In genomic region chr9:84084686-84085085, GRCm38 (mm10) we compare ENCODE assay signal across 25 mouse cellular contexts.
A peak's percentile ranks its signal among the peaks of the same experiment; 100 is the strongest.
DNase-seq lines count a peak whose midpoint lies in the region; ATAC-seq and TF ChIP-seq lines count a peak whose summit lies in the region.
"Had no signal": no experiment of that assay in that cellular context is flagged by ENCODE, and none has a peak within 500 bp of the region (broad histone marks: within the 10 kb centered on the region; RNA-seq: fewer than 3 reads in every experiment).

No protein-coding gene starts in this region.

- H3K27me3 ChIP-seq in forebrain, embryonic 13.5 days: no peaks in the 10 kb centered on the region
- H3K27me3 ChIP-seq in forebrain, embryonic 12.5 days: no peaks in the 10 kb centered on the region
- H3K27me3 ChIP-seq in heart, postnatal 0 days (ENCODE audit: control insufficient read depth, insufficient read depth, low read length): no peaks in the 10 kb centered on the region
- no peaks in the 10 kb centered on the region for H3K27me3 ChIP-seq in heart, embryonic 12.5 days (replicated peaks)
- H3K27me3 ChIP-seq in hindbrain, embryonic 13.5 days: no peaks in the 10 kb centered on the region
- H3K27me3 ChIP-seq: embryonic facial prominence, embryonic 13.5 days; heart, embryonic 13.5 days; hindbrain, embryonic 12.5 days; limb, embryonic 15.5 days; midbrain, embryonic 15.5 days; neural tube, embryonic 13.5 days had no signal

- H3K4me2 ChIP-seq in forebrain, embryonic 13.5 days: no peak overlapping the region
- no peak overlapping the region for H3K4me2 ChIP-seq in forebrain, embryonic 12.5 days
- H3K4me2 ChIP-seq in heart, postnatal 0 days (ENCODE audit: low read depth, low read length): no peak overlapping the region
- H3K4me2 ChIP-seq in heart, embryonic 12.5 days: no peak overlapping the region
- no peak overlapping the region for H3K4me2 ChIP-seq in hindbrain, embryonic 13.5 days
- H3K4me2 ChIP-seq: embryonic facial prominence, embryonic 13.5 days; heart, embryonic 13.5 days; hindbrain, embryonic 12.5 days; limb, embryonic 15.5 days; midbrain, embryonic 15.5 days; neural tube, embryonic 13.5 days had no signal

- no peak for TF ChIP-seq CTCF in heart, postnatal 0 days (IDR thresholded peaks at IDR 0.05; ENCODE audit: low read depth)

- 0 out of 2 replicates have a peak, but pooled peaks have one; percentile 48 for ATAC-seq in forebrain, embryonic 13.5 days
- ATAC-seq in forebrain, embryonic 12.5 days (ENCODE audit: low FRiP score): no peak
- ATAC-seq in heart, postnatal 0 days (ENCODE audit: insufficient read depth, low read depth): no peak
- ATAC-seq in heart, embryonic 12.5 days (ENCODE audit: insufficient number of reproducible peaks, low FRiP score): no peak
- ATAC-seq in hindbrain, embryonic 13.5 days (ENCODE audit: low FRiP score): no peak
- ATAC-seq: forebrain, embryonic 16.5 days; midbrain, embryonic 15.5 days had no signal

- no peak for DNase-seq in heart, postnatal 0 days (ENCODE audit: low spot score)
- DNase-seq in cerebellum, adult 11-12 months: peak; percentile 55
- peak; percentile 61 for DNase-seq in cerebellum, adult 9-11 months
- DNase-seq in gastrocnemius, postnatal 4 days (ENCODE audit: low spot score in 2 of 2): no peak
- DNase-seq: embryo, embryonic 11 days; gastrocnemius, postnatal 10 days; kidney, adult 11 months; kidney, postnatal 4 days; layer of hippocampus, adult 9-11 months; lung, postnatal 4 days; retina, postnatal 1 day; right cerebral cortex, postnatal 25 days; spleen, adult 18-20 months had no signal

- no peaks in the 10 kb centered on the region for H3K4me1 ChIP-seq in forebrain, embryonic 13.5 days
- H3K4me1 ChIP-seq in forebrain, embryonic 12.5 days: no peaks in the 10 kb centered on the region
- H3K4me1 ChIP-seq in heart, postnatal 0 days (ENCODE audit: control insufficient read depth, insufficient read depth): no peaks in the 10 kb centered on the region
- no peaks in the 10 kb centered on the region for H3K4me1 ChIP-seq in heart, embryonic 12.5 days (replicated peaks)
- no peaks in the 10 kb centered on the region for H3K4me1 ChIP-seq in hindbrain, embryonic 13.5 days (replicated peaks)
- H3K4me1 ChIP-seq: embryonic facial prominence, embryonic 13.5 days; hindbrain, embryonic 12.5 days; limb, embryonic 15.5 days; midbrain, embryonic 15.5 days; neural tube, embryonic 13.5 days had no signal

- no peaks in the 10 kb centered on the region for H3K36me3 ChIP-seq in forebrain, embryonic 13.5 days (ENCODE audit: poor library complexity, severe bottlenecking)
- no peaks in the 10 kb centered on the region for H3K36me3 ChIP-seq in forebrain, embryonic 12.5 days (replicated peaks)
- no peaks in the 10 kb centered on the region for H3K36me3 ChIP-seq in heart, postnatal 0 days (replicated peaks; ENCODE audit: control insufficient read depth, insufficient read depth, low read length)
- H3K36me3 ChIP-seq in heart, embryonic 12.5 days: no peaks in the 10 kb centered on the region
- H3K36me3 ChIP-seq in hindbrain, embryonic 13.5 days: no peaks in the 10 kb centered on the region
- H3K36me3 ChIP-seq: embryonic facial prominence, embryonic 13.5 days; heart, embryonic 13.5 days; hindbrain, embryonic 12.5 days; limb, embryonic 15.5 days; midbrain, embryonic 15.5 days; neural tube, embryonic 13.5 days had no signal

- H3K9me3 ChIP-seq in forebrain, embryonic 13.5 days (replicated peaks): no peaks in the 10 kb centered on the region
- H3K9me3 ChIP-seq in forebrain, embryonic 12.5 days: no peaks in the 10 kb centered on the region
- H3K9me3 ChIP-seq in heart, postnatal 0 days (replicated peaks; ENCODE audit: control insufficient read depth, low read length): no peaks in the 10 kb centered on the region
- 0 out of 2 replicates have a peak, but pooled peaks cover 5% of the 10 kb centered on the region for H3K9me3 ChIP-seq in heart, embryonic 12.5 days (replicated peaks)
- H3K9me3 ChIP-seq in hindbrain, embryonic 13.5 days: no peaks in the 10 kb centered on the region
- H3K9me3 ChIP-seq: embryonic facial prominence, embryonic 13.5 days; heart, embryonic 13.5 days; hindbrain, embryonic 12.5 days; limb, embryonic 15.5 days; midbrain, embryonic 15.5 days; neural tube, embryonic 13.5 days had no signal

- H3K9ac ChIP-seq in forebrain, embryonic 13.5 days: no peak overlapping the region
- H3K9ac ChIP-seq in forebrain, embryonic 12.5 days: no peak overlapping the region
- H3K9ac ChIP-seq in heart, postnatal 0 days (replicated peaks; ENCODE audit: low read depth, low read length): no peak overlapping the region
- H3K9ac ChIP-seq in heart, embryonic 12.5 days: no peak overlapping the region
- H3K9ac ChIP-seq in hindbrain, embryonic 13.5 days: no peak overlapping the region
- H3K9ac ChIP-seq: embryonic facial prominence, embryonic 13.5 days; heart, embryonic 13.5 days; hindbrain, embryonic 12.5 days; limb, embryonic 15.5 days; midbrain, embryonic 15.5 days; neural tube, embryonic 13.5 days had no signal

- WGBS in forebrain, embryonic 13.5 days: 88% methylated on average over 5 of the region's 5 CpGs
- 87% methylated on average over 5 of the region's 5 CpGs for WGBS in forebrain, embryonic 12.5 days
- 73% methylated on average over 5 of the region's 5 CpGs for WGBS in heart, postnatal 0 days
- whole genome bisulfite sequencing in heart, embryonic 12.5 days: 78% methylated on average over 5 of the region's 5 CpGs
- 91% methylated on average over 5 of the region's 5 CpGs for WGBS in hindbrain, embryonic 13.5 days

- no peak for TF ChIP-seq EP300 in heart, postnatal 0 days (IDR thresholded peaks at IDR 0.05; ENCODE audit: low read depth)

- no peak overlapping the region for H3K27ac ChIP-seq in forebrain, embryonic 13.5 days
- H3K27ac ChIP-seq in forebrain, embryonic 12.5 days: no peak overlapping the region
- H3K27ac ChIP-seq in heart, postnatal 0 days (ENCODE audit: low read depth): 0 out of 2 replicates have a peak overlapping the region, but pooled peaks have one; percentile 12
- no peak overlapping the region for H3K27ac ChIP-seq in heart, embryonic 12.5 days (ENCODE audit: poor library complexity, severe bottlenecking)
- no peak overlapping the region for H3K27ac ChIP-seq in hindbrain, embryonic 13.5 days
- H3K27ac ChIP-seq: embryonic facial prominence, embryonic 13.5 days; hindbrain, embryonic 12.5 days; limb, embryonic 15.5 days; midbrain, embryonic 15.5 days; neural tube, embryonic 13.5 days had no signal

- H3K4me3 ChIP-seq in forebrain, embryonic 13.5 days: no peak overlapping the region
- H3K4me3 ChIP-seq in forebrain, embryonic 12.5 days (replicated peaks): no peak overlapping the region
- H3K4me3 ChIP-seq in heart, postnatal 0 days (ENCODE audit: low read depth, low read length): no peak overlapping the region
- no peak overlapping the region for H3K4me3 ChIP-seq in heart, embryonic 12.5 days
- H3K4me3 ChIP-seq in hindbrain, embryonic 13.5 days: no peak overlapping the region
- H3K4me3 ChIP-seq: embryonic facial prominence, embryonic 13.5 days; erythroblast, embryonic 14.5 days; heart, embryonic 13.5 days; hindbrain, embryonic 12.5 days; limb, embryonic 15.5 days; midbrain, embryonic 15.5 days; neural tube, embryonic 13.5 days had no signal

Comparison
In these comparisons a context has a peak if more than half of its experiments do, and no peak if none do; other contexts are left out.
1. DNase-seq: peak in cerebellum, adult 11-12 months (single experiment) and cerebellum, adult 9-11 months (single experiment); none in heart, postnatal 0 days (single experiment) and gastrocnemius, postnatal 4 days (0 of 2).